Mouse (Mus musculus) neural tube, embryonic 15.5 days (tissue): ENCODE measurements around the gene Atl3. TPM values are rescaled to one million over a fixed set of nuclear protein-coding genes. Genes with fewer than 3 reads are reported as not detected.
A peak's percentile ranks its signal among the peaks of the same experiment; 100 is the strongest.

Experiments used
- ATAC-seq: fragments of 200-750 bp; cut with Nextera tagmentation; 2 replicates; pipeline ENCODE4 v1.8.0; 2017; ENCODE audit warnings: mild to moderate bottlenecking, moderate TSS enrichment, moderate library complexity; ENCODE audit not compliant: low FRiP score
- H3K27ac ChIP-seq: fragments of 300-500 bp; sonication (generic); replicated peaks from 2 replicates; pipeline ENCODE4 v1.5.1; 2015; ENCODE audit warnings: mild to moderate bottlenecking, inconsistent platforms
- H3K27me3 ChIP-seq: fragments of 300-500 bp; sonication (generic); replicated peaks from 2 replicates; pipeline ENCODE4 v1.6.1; 2015; ENCODE audit warnings: inconsistent platforms
- H3K36me3 ChIP-seq: fragments of 300-500 bp; sonication (generic); 2 replicates; pipeline ENCODE4 v1.6.1; 2015; ENCODE audit warnings: inconsistent platforms
- H3K4me1 ChIP-seq: fragments of 300-500 bp; sonication (generic); 2 replicates; pipeline ENCODE4 v1.6.1; 2015; ENCODE audit warnings: inconsistent platforms
- H3K4me2 ChIP-seq: fragments of 300-500 bp; sonication (generic); 2 replicates; pipeline ENCODE4 v1.6.1; 2015; ENCODE audit warnings: inconsistent platforms, mild to moderate bottlenecking, moderate library complexity
- H3K4me3 ChIP-seq: fragments of 300-500 bp; sonication (generic); replicated peaks from 2 replicates; pipeline ENCODE4 v1.5.1; 2015; ENCODE audit warnings: mild to moderate bottlenecking, inconsistent platforms
- H3K9ac ChIP-seq: fragments of 300-500 bp; sonication (generic); replicated peaks from 2 replicates; pipeline ENCODE4 v1.6.1; 2015; ENCODE audit warnings: mild to moderate bottlenecking, inconsistent platforms
- H3K9me3 ChIP-seq: fragments of 300-500 bp; sonication (generic); replicated peaks from 2 replicates; pipeline ENCODE4 v1.6.1; 2016; ENCODE audit warnings: inconsistent platforms
- whole genome bisulfite sequencing: fragments of 180-500 bp; shearing (Covaris S2); methylation state at CpG from one replicate; pipeline ENCODE4 v1.1.7; 2015; ENCODE audit warnings: mixed read lengths; 5-methylcytosine and 5-hydroxymethylcytosine counted together
- polyA plus RNA-seq: library from polyadenylated mRNA; unstranded; fragments of >200 nt; fragmentation: Nextera tagmentation; extraction: Ambion mirVana; gene quantifications from 2 replicates; pipeline ENCODE4 v1.2.1, GENCODE M21; 2015

Gene Atl3
- polyA plus RNA-seq, 1 experiment from 2014 or later = 7.0 TPM

GRCm38 (mm10) chr19:7502432-7502831 is 8.6 kb downstream of the Atl3 start:
- Histone ChIP-seq H3K27me3 (no peaks in the 10 kb centered on the region), H3K4me2 (no peak overlapping the region), H3K36me3 (no peaks in the 10 kb centered on the region), H3K4me3 (no peak overlapping the region), H3K9ac (no peak overlapping the region), H3K9me3 (no peaks in the 10 kb centered on the region), H3K4me1 (0 out of 2 replicates have a peak, but pooled peaks cover 8% of the 10 kb centered on the region), H3K27ac (no peak overlapping the region)
- ATAC-seq = no peak
- 88% methylated on average over 2 of the region's 2 CpGs for WGBS

- Histone ChIP-seq H3K4me1 (0 out of 2 replicates have a peak, but pooled peaks cover 5% of the 10 kb centered on the region), H3K36me3 (peaks cover 13% of the 10 kb centered on the region), H3K4me3 (no peak overlapping the region), H3K9me3 (no peaks in the 10 kb centered on the region), H3K27me3 (no peaks in the 10 kb centered on the region), H3K9ac (no peak overlapping the region), H3K4me2 (no peak overlapping the region), H3K27ac (no peak overlapping the region)
- WGBS = 80% methylated on average over 1 of the region's 1 CpGs
- no peak for ATAC-seq
Measured at GRCm38 (mm10) chr19:7506321-7506720, 12.5 kb downstream of the Atl3 start.

DNA sequence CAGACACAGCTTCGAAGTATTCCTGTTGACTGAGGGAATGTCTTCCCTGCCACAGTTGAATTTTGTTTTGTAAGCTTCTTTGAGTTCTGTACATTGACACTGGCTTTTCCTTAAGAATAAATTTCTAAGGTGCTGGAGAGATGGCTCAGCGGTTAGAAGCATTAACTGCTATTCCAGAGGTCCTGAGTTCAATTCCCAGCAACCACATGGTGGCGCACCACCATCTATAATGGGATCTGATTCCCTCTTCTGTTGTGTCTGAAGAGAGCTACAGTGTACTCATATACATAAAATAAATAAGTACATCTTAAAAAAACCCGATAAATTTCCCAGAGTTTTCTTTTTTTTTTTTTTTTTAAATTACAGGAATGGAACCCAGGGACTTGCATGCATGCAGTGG is 14.2 kb downstream of the Atl3 start:
- no peak overlapping the region for H3K9ac ChIP-seq
- no peak overlapping the region for H3K27ac ChIP-seq
- H3K36me3 ChIP-seq = peaks cover 19% of the 10 kb centered on the region
- no peaks in the 10 kb centered on the region for H3K9me3 ChIP-seq
- no peak overlapping the region for H3K4me3 ChIP-seq
- 0 out of 2 replicates have a peak, but pooled peaks cover 5% of the 10 kb centered on the region for H3K4me1 ChIP-seq
- WGBS = 73% methylated on average over 4 of the region's 4 CpGs
- ATAC-seq = no peak
- no peaks in the 10 kb centered on the region for H3K27me3 ChIP-seq
- H3K4me2 ChIP-seq = no peak overlapping the region

DNA sequence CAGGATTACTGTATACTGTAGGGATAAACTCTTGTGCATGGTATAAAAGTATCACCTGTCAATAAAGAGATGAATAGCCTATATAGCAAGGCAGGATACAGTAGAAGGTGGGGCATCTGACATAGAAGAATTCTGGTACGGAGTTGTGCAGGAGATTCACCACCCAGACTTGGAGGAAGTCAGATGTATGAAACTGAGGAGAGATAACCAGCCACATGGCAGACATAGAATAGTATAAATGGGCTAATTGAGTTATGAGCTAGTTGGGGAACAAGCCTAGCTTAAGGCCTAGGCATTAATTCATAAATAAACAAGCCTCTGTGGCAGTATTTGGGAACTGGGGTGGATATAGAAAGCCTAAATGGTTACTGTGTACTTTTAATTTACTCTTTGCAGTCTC is 22.6 kb downstream of the Atl3 start:
- H3K36me3 ChIP-seq = peaks cover 25% of the 10 kb centered on the region
- no peaks in the 10 kb centered on the region for H3K9me3 ChIP-seq
- ATAC-seq = no peak
- H3K9ac ChIP-seq = no peak overlapping the region
- no peaks in the 10 kb centered on the region for H3K4me1 ChIP-seq
- no peak overlapping the region for H3K27ac ChIP-seq
- no peak overlapping the region for H3K4me3 ChIP-seq
- 97% methylated on average over 1 of the region's 1 CpGs for WGBS
- no peaks in the 10 kb centered on the region for H3K27me3 ChIP-seq
- H3K4me2 ChIP-seq = no peak overlapping the region

- Histone ChIP-seq H3K36me3 (peaks cover 56% of the 10 kb centered on the region), H3K4me3 (no peak overlapping the region), H3K4me2 (no peak overlapping the region), H3K4me1 (no peaks in the 10 kb centered on the region), H3K9ac (no peak overlapping the region), H3K27ac (no peak overlapping the region), H3K27me3 (no peaks in the 10 kb centered on the region), H3K9me3 (no peaks in the 10 kb centered on the region)
- no peak for ATAC-seq
- WGBS = 95% methylated on average over 3 of the region's 3 CpGs
Measured at GRCm38 (mm10) chr19:7521619-7522018, 27.8 kb downstream of the Atl3 start.

- Histone ChIP-seq H3K4me3 (no peak overlapping the region), H3K4me1 (no peaks in the 10 kb centered on the region), H3K9me3 (no peaks in the 10 kb centered on the region), H3K27me3 (no peaks in the 10 kb centered on the region), H3K27ac (no peak overlapping the region), H3K4me2 (no peak overlapping the region), H3K9ac (no peak overlapping the region), H3K36me3 (peaks cover 53% of the 10 kb centered on the region)
- 95% methylated on average over 2 of the region's 2 CpGs for WGBS
- ATAC-seq = no peak
Measured at GRCm38 (mm10) chr19:7522856-7523255, 29.0 kb downstream of the Atl3 start.

DNA sequence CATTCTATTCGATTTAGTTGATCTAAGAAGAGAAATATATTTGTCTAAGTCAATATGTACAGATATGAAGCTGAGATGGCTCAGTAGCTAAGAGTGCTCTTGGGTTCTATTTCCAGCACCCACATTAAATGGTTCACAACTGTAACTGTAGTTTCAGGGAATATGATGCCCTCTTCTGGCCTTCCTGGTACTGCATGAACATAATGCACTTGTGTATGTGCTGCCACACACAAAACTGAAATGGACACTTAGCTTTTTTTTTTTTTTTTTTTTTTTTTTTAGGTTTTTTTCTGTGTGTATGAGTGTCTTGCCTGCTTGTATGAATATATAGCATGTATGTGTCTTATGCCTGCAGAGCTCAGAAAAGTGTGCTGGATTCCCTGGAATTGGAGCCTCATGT is 29.5 kb downstream of the Atl3 start:
- H3K36me3 ChIP-seq = peaks cover 52% of the 10 kb centered on the region

GRCm38 (mm10) chr19:7523781-7524180 is 29.9 kb downstream of the Atl3 start:
- no peak overlapping the region for H3K9ac ChIP-seq
- H3K36me3 ChIP-seq = peaks cover 52% of the 10 kb centered on the region
- no peak overlapping the region for H3K4me3 ChIP-seq
- H3K27ac ChIP-seq = no peak overlapping the region
- no peaks in the 10 kb centered on the region for H3K4me1 ChIP-seq
- no peaks in the 10 kb centered on the region for H3K27me3 ChIP-seq
- no peak overlapping the region for H3K4me2 ChIP-seq
- H3K9me3 ChIP-seq = no peaks in the 10 kb centered on the region
- no peak for ATAC-seq

More for the DNA sequence above, 29.5 kb downstream of the Atl3 start:
- no peaks in the 10 kb centered on the region for H3K27me3 ChIP-seq
- no peak overlapping the region for H3K4me3 ChIP-seq
- no peak for ATAC-seq
- no peak overlapping the region for H3K27ac ChIP-seq
- WGBS = 96% methylated on average over 1 of the region's 1 CpGs
- no peaks in the 10 kb centered on the region for H3K9me3 ChIP-seq
- H3K4me1 ChIP-seq = no peaks in the 10 kb centered on the region
- no peak overlapping the region for H3K4me2 ChIP-seq
- H3K9ac ChIP-seq = no peak overlapping the region

DNA sequence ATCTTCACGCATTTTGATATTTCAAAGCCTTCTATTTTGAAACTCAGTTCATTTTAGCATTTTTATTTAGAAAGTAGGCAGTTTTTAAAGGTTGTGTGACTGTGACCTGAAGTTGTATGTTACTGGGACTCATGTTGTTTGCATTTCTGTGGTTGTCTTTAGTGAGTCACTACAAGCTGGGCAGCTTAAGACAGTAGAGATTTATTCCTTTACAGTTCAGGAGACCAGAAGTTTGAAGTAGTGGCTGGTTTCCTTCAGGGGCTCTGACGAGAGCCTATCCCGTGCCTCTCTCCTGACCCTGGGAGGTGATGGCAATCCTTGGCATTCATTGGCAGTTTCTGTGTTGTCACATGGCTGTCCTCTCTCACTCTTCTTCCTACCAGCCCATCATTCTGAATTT is 31.0 kb downstream of the Atl3 start:
- H3K9me3 ChIP-seq = no peaks in the 10 kb centered on the region
- no peak for ATAC-seq

GRCm38 (mm10) chr19:7528639-7529428 is 35.0 kb downstream of the Atl3 start:
- H3K27ac ChIP-seq = no peak overlapping the region
- ATAC-seq = peak; percentile 85; the same call in 1 of the 2 replicates
- no peaks in the 10 kb centered on the region for H3K27me3 ChIP-seq
- 56% methylated on average over 7 of the region's 7 CpGs for WGBS
- H3K4me1 ChIP-seq = peaks cover 5% of the 10 kb centered on the region
- H3K36me3 ChIP-seq = peaks cover 43% of the 10 kb centered on the region
- no peak overlapping the region for H3K9ac ChIP-seq
- no peaks in the 10 kb centered on the region for H3K9me3 ChIP-seq
- H3K4me2 ChIP-seq = no peak overlapping the region
- H3K4me3 ChIP-seq = no peak overlapping the region

More for the DNA sequence above, 31.0 kb downstream of the Atl3 start:
- H3K4me3 ChIP-seq = no peak overlapping the region
- no peaks in the 10 kb centered on the region for H3K27me3 ChIP-seq
- H3K36me3 ChIP-seq = peaks cover 43% of the 10 kb centered on the region
- H3K27ac ChIP-seq = no peak overlapping the region
- H3K9ac ChIP-seq = no peak overlapping the region
- WGBS = 85% methylated on average over 3 of the region's 3 CpGs
- H3K4me1 ChIP-seq = no peaks in the 10 kb centered on the region
- H3K4me2 ChIP-seq = no peak overlapping the region

DNA sequence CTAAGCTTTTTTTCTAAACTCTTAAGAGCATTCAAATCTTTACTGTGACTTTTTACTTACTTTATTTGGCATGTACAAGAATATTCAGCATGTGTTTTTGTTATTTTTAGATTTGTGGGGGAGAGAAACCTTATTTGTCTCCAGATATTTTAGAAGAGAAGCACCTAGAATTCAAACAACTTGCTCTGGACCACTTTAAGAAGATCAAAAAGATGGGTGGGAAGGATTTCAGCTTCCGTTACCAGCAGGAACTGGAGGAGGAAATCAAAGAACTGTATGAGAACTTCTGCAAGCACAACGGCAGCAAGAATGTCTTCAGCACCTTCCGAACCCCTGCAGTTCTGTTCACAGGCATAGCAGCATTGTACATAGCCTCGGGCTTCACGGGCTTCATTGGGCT is 38.1 kb downstream of the Atl3 start:
- Histone ChIP-seq H3K4me1 (peaks cover 11% of the 10 kb centered on the region), H3K27ac (no peak overlapping the region), H3K9ac (no peak overlapping the region), H3K4me2 (no peak overlapping the region), H3K27me3 (no peaks in the 10 kb centered on the region), H3K4me3 (no peak overlapping the region), H3K9me3 (no peaks in the 10 kb centered on the region), H3K36me3 (peaks cover 34% of the 10 kb centered on the region)
- ATAC-seq = no peak
- WGBS = 87% methylated on average over 5 of the region's 5 CpGs

DNA sequence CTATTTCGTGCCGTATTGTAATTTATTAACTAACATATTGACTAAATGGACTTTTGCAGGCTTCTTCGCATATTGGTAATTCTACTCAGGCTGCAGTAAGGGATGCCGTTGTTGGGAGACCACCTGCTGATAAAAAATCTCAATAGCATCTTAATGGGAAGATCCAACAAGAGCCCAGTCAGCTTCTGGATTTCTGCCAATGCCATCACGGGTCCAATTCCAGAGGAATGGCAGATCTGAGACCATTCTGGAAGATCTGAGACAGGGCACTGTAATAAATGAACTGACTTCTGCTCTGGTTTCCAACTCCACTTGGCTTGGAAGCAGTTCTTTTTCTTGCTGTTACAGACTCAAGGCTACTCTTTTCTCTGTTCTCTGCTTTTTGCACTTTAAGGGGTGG is 40.1 kb downstream of the Atl3 start:
- H3K4me1 ChIP-seq = peaks cover 11% of the 10 kb centered on the region
- no peaks in the 10 kb centered on the region for H3K9me3 ChIP-seq
- peak overlapping the region; percentile 45; the same call in 1 of the 2 replicates for H3K27ac ChIP-seq
- H3K36me3 ChIP-seq = peaks cover 31% of the 10 kb centered on the region
- H3K4me3 ChIP-seq = no peak overlapping the region
- ATAC-seq = peak; percentile 36; the same call in 1 of the 2 replicates
- no peak overlapping the region for H3K9ac ChIP-seq
- no peak overlapping the region for H3K4me2 ChIP-seq
- 38% methylated on average over 5 of the region's 5 CpGs for WGBS
- H3K27me3 ChIP-seq = no peaks in the 10 kb centered on the region
